10 mouse cellular contexts compared by ENCODE assay signal in the genomic region with DNA sequence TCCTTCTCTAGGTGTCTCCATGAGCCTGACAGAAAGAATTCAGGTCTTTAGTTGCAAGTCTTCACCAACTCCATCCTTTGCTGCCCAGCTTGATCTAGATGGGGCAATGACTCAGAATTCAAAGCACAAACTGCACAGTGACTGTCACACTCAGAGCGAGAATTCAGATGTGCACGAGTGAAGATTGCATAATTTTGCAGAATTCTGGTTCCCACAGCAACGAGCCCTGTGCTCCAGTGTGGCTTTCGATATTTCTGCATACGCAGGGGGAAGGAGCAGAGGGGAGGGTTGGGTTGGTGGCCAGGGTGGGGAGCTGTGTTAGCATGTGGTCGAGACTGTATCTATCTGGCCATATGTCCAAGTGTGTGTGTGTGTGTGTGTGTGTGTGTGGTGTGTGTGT. TPM values are rescaled to one million over a fixed set of nuclear protein-coding genes. Genes with fewer than 3 reads are reported as not detected.
A peak's percentile ranks its signal among the peaks of the same experiment; 100 is the strongest.
DNase-seq lines count a peak whose midpoint lies in the region; ATAC-seq and TF ChIP-seq lines count a peak whose summit lies in the region.
"Had no signal": no experiment of that assay in that cellular context is flagged by ENCODE, and none has a peak within 500 bp of the region (broad histone marks: within the 10 kb centered on the region; RNA-seq: fewer than 3 reads in every experiment).

No protein-coding gene starts in this region.

- intact Hi-C loops in left cerebral cortex, postnatal 36 days (cut with DNase I) = loop anchor here (5.0 kb wide), 1 partner anchor 66 kb away; a partner anchor contains a TSS

- H3K9me3 ChIP-seq in midbrain, embryonic 14.5 days (ENCODE audit: control insufficient read depth, low read length) = no peaks in the 10 kb centered on the region
- H3K9me3 ChIP-seq in midbrain, embryonic 10.5 days (replicated peaks) = no peaks in the 10 kb centered on the region
- H3K9me3 ChIP-seq in intestine, embryonic 15.5 days = no peaks in the 10 kb centered on the region
- H3K9me3 ChIP-seq in liver, postnatal 0 days (ENCODE audit: low read length) = no peaks in the 10 kb centered on the region
- H3K9me3 ChIP-seq: hindbrain, embryonic 15.5 days; neural tube, embryonic 12.5 days had no signal

- H3K9ac ChIP-seq in midbrain, embryonic 14.5 days (replicated peaks; ENCODE audit: low read length) = no peak overlapping the region
- no peak overlapping the region for H3K9ac ChIP-seq in intestine, embryonic 15.5 days
- no peak overlapping the region for H3K9ac ChIP-seq in liver, postnatal 0 days (replicated peaks)
- H3K9ac ChIP-seq: hindbrain, embryonic 15.5 days; neural tube, embryonic 12.5 days had no signal

- ATAC-seq in midbrain, embryonic 14.5 days (ENCODE audit: low FRiP score, low TSS enrichment) = no peak
- ATAC-seq in granulocyte monocyte progenitor cell, adult 5-6 weeks (replicated peaks; ENCODE audit: poor library complexity, severe bottlenecking) = peak; percentile 91
- ATAC-seq in intestine, embryonic 15.5 days = no peak
- ATAC-seq in liver, postnatal 0 days = no peak

- DNase-seq in midbrain, embryonic 14.5 days = peak; percentile 42
- no peak for DNase-seq in midbrain, embryonic 10.5 days (ENCODE audit: low spot score)
- peak; percentile 63 to 64 for DNase-seq in left cerebral cortex, postnatal 36 days (ENCODE audit: low spot score in 2 of 2)
- DNase-seq in adrenal gland, postnatal 10 days = no peak
- no peak for DNase-seq in liver, postnatal 0 days
- DNase-seq: cerebellum, adult 18-20 months had no signal

- H3K4me3 ChIP-seq in midbrain, embryonic 14.5 days (replicated peaks; ENCODE audit: low read depth, low read length) = no peak overlapping the region
- no peak overlapping the region for H3K4me3 ChIP-seq in midbrain, embryonic 10.5 days
- H3K4me3 ChIP-seq in intestine, embryonic 15.5 days (replicated peaks) = no peak overlapping the region
- no peak overlapping the region for H3K4me3 ChIP-seq in liver, postnatal 0 days (ENCODE audit: low read depth, low read length)
- H3K4me3 ChIP-seq: hindbrain, embryonic 15.5 days; neural tube, embryonic 12.5 days had no signal

- no peak for TF ChIP-seq CTCF in liver, postnatal 0 days (IDR thresholded peaks at IDR 0.05; ENCODE audit: low read depth)

- H3K27me3 ChIP-seq in midbrain, embryonic 14.5 days (ENCODE audit: control insufficient read depth, insufficient read depth, low read length) = no peaks in the 10 kb centered on the region
- no peaks in the 10 kb centered on the region; the same call in 1 of the 2 replicates for H3K27me3 ChIP-seq in midbrain, embryonic 10.5 days (ENCODE audit: low read depth, poor library complexity, severe bottlenecking)
- H3K27me3 ChIP-seq in intestine, embryonic 15.5 days (replicated peaks) = no peaks in the 10 kb centered on the region
- no peaks in the 10 kb centered on the region for H3K27me3 ChIP-seq in liver, postnatal 0 days (ENCODE audit: insufficient read depth, low read length)
- H3K27me3 ChIP-seq: hindbrain, embryonic 15.5 days; neural tube, embryonic 12.5 days had no signal

- no peak for TF ChIP-seq EP300 in liver, postnatal 0 days (IDR thresholded peaks at IDR 0.05; ENCODE audit: low read depth)

- H3K4me2 ChIP-seq in midbrain, embryonic 14.5 days (ENCODE audit: low read length) = no peak overlapping the region
- H3K4me2 ChIP-seq in intestine, embryonic 15.5 days (replicated peaks) = no peak overlapping the region
- H3K4me2 ChIP-seq in liver, postnatal 0 days (ENCODE audit: low read depth, low read length) = no peak overlapping the region
- H3K4me2 ChIP-seq: hindbrain, embryonic 15.5 days; neural tube, embryonic 12.5 days had no signal

- no peaks in the 10 kb centered on the region for H3K4me1 ChIP-seq in midbrain, embryonic 14.5 days (ENCODE audit: control insufficient read depth, insufficient read depth, low read length)
- no peaks in the 10 kb centered on the region for H3K4me1 ChIP-seq in midbrain, embryonic 10.5 days
- no peaks in the 10 kb centered on the region for H3K4me1 ChIP-seq in intestine, embryonic 15.5 days (replicated peaks)
- no peaks in the 10 kb centered on the region for H3K4me1 ChIP-seq in liver, postnatal 0 days (ENCODE audit: insufficient read depth)
- H3K4me1 ChIP-seq: neural tube, embryonic 12.5 days had no signal

- no peak overlapping the region for H3K27ac ChIP-seq in midbrain, embryonic 14.5 days (replicated peaks; ENCODE audit: low read depth, low read length)
- H3K27ac ChIP-seq in midbrain, embryonic 10.5 days (replicated peaks) = no peak overlapping the region
- no peak overlapping the region for H3K27ac ChIP-seq in intestine, embryonic 15.5 days
- no peak overlapping the region for H3K27ac ChIP-seq in liver, postnatal 0 days (ENCODE audit: low read depth)
- H3K27ac ChIP-seq: hindbrain, embryonic 15.5 days; neural tube, embryonic 12.5 days had no signal

- WGBS in midbrain, embryonic 14.5 days = 53% methylated on average over 6 of the region's 6 CpGs
- WGBS in midbrain, embryonic 10.5 days = 85% methylated on average over 6 of the region's 6 CpGs
- WGBS in intestine, embryonic 15.5 days = 74% methylated on average over 6 of the region's 6 CpGs
- 33% methylated on average over 6 of the region's 6 CpGs for WGBS in liver, postnatal 0 days (ENCODE audit: insufficient replicate concordance)

- no peaks in the 10 kb centered on the region for H3K36me3 ChIP-seq in midbrain, embryonic 14.5 days (ENCODE audit: control insufficient read depth, insufficient read depth, low read length)
- no peaks in the 10 kb centered on the region for H3K36me3 ChIP-seq in midbrain, embryonic 10.5 days
- no peaks in the 10 kb centered on the region for H3K36me3 ChIP-seq in intestine, embryonic 15.5 days
- no peaks in the 10 kb centered on the region for H3K36me3 ChIP-seq in liver, postnatal 0 days (replicated peaks; ENCODE audit: insufficient read depth, low read length)
- H3K36me3 ChIP-seq: hindbrain, embryonic 15.5 days; neural tube, embryonic 12.5 days had no signal

RNA-seq across cellular contexts. Expression of a gene that starts 28.8 kb away (rescaled TPM):
- not detected in 2 replicates for polyA plus RNA-seq in midbrain, embryonic 14.5 days (2014; fragmentation: Nextera tagmentation; extraction: Ambion mirVana)
- not detected in 2 replicates for polyA plus RNA-seq in midbrain, embryonic 10.5 days (2016; fragmentation: Nextera tagmentation; extraction: Ambion mirVana)
- total RNA-seq in granulocyte monocyte progenitor cell, adult 5-6 weeks (2014; fragmentation: Nextera tagmentation) = 0.28 and 3.8 TPM in 2 replicates
- total RNA-seq in granulocyte monocyte progenitor cell, adult 5-6 weeks (2017) = 0.21 and 0.26 TPM in 2 replicates
- total RNA-seq in left cerebral cortex, postnatal 36 days (2021) = 1 to 10 TPM; 2.9 to 3.1 TPM
- 0.19 and 0.57 TPM in 2 replicates for polyA plus RNA-seq in intestine, embryonic 15.5 days (2015; fragmentation: Nextera tagmentation; extraction: Ambion mirVana)
- total RNA-seq in adrenal gland, postnatal 10 days (2021) = 1 to 10 TPM; 2.3 to 4.1 TPM
- polyA plus RNA-seq in liver, postnatal 0 days (2015; fragmentation: Nextera tagmentation; extraction: Ambion mirVana) = 0.11 TPM in 1 of 2 replicates, not detected in the other
- polyA plus RNA-seq: neural tube, embryonic 12.5 days had no signal

RNA-seq across cellular contexts. Expression of a gene that starts 38.5 kb away (rescaled TPM):
- polyA plus RNA-seq in midbrain, embryonic 14.5 days (2014; fragmentation: Nextera tagmentation; extraction: Ambion mirVana) = 0.20 and 0.54 TPM in 2 replicates
- 0.20 TPM in 2 replicates for polyA plus RNA-seq in midbrain, embryonic 10.5 days (2016; fragmentation: Nextera tagmentation; extraction: Ambion mirVana)
- 0.99 and 1.0 TPM in 2 replicates for total RNA-seq in granulocyte monocyte progenitor cell, adult 5-6 weeks (2014; fragmentation: Nextera tagmentation)
- total RNA-seq in granulocyte monocyte progenitor cell, adult 5-6 weeks (2017) = 0.22 and 0.88 TPM in 2 replicates
- total RNA-seq in left cerebral cortex, postnatal 36 days (2021) = 1 to 10 TPM in 1 of 2 experiments, under 1 TPM in 1; 0.86 to 1.7 TPM
- 0.30 and 0.65 TPM in 2 replicates for polyA plus RNA-seq in intestine, embryonic 15.5 days (2015; fragmentation: Nextera tagmentation; extraction: Ambion mirVana)
- 1 to 10 TPM; 3.2 to 3.5 TPM for total RNA-seq in adrenal gland, postnatal 10 days (2021)
- 4.2 and 4.4 TPM in 2 replicates for polyA plus RNA-seq in liver, postnatal 0 days (2015; fragmentation: Nextera tagmentation; extraction: Ambion mirVana)

Comparison
In these comparisons a context has a peak if more than half of its experiments do, and no peak if none do; other contexts are left out.
1. DNase-seq: peak in midbrain, embryonic 14.5 days (single experiment) and left cerebral cortex, postnatal 36 days (2 of 2); none in midbrain, embryonic 10.5 days (single experiment), adrenal gland, postnatal 10 days (single experiment) and liver, postnatal 0 days (single experiment).